Mouse (Mus musculus): ENCODE results near the gene Clip3.

- TF ChIP-seq CTCF (IDR thresholded peaks at IDR 0.05; ENCODE audit: borderline replicate concordance, control insufficient read depth, extremely low read depth, insufficient read depth, low read length, poor library complexity) (no peak), POLR2A (IDR thresholded peaks at IDR 0.05; ENCODE audit: control insufficient read depth, extremely low read depth, insufficient read depth, low read length, poor library complexity) (no peak)
These were observed 33.8 kb downstream of the Clip3 start for GRCm38 (mm10) chr7:30325364-30325763.
